Mouse (Mus musculus): ENCODE results near the gene Cradd. TPM values are rescaled to one million over a fixed set of nuclear protein-coding genes. Genes with fewer than 3 reads are reported as not detected.

Gene Cradd
- polyA plus RNA-seq, 2 experiments, result 3.2 to 3.6 TPM

DNA sequence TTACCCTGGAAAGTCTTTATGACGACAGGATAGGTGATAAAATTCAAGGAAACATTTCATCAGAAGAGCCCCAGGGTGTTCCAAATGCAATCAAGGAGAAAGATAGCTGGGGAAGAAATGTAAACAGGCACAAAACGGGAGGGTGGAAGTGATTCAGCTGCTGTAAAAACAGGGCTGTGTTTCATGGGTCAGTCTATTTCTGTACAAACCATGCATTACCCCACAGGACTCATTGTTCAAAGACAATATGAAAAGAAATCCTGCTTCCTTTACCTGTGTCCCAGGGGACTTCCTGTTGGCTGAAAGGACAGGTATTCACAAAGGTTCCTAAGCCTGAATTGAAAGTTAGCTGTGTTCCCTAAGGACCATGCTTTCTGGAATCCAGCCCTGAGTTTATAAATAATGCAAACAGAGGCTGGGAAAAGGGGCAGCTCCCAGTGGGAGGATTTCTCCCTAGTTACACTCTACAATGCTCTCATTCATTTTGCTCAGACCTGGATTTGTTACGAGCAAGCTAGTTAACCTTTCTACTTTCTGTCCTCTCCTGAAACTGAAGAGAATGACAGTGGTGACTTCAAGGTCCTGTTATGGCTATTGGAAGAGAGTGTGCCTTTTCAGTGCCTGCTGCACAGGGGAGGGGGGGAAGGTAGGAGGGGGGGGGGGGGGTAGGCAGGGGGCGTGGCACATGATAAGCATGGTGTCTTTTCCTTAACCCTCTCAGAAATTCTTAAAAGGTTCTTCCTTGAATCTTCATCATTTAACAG, 13.0 kb upstream of the Cradd start:
- WGBS (ENCODE audit: insufficient replicate concordance), result 27% methylated on average over 4 of the region's 4 CpGs
- Histone ChIP-seq H3K4me2 (ENCODE audit: low read depth) (no peak overlapping the region), H3K9ac (replicated peaks) (no peak overlapping the region), H3K27me3 (ENCODE audit: control insufficient read depth, insufficient read depth, low read length) (no peaks in the 10 kb centered on the region), H3K9me3 (ENCODE audit: control insufficient read depth, low read length) (no peaks in the 10 kb centered on the region), H3K4me3 (ENCODE audit: insufficient read depth in 1 of 2, low read depth in 2 of 2, low read length in 2 of 2) (no peak overlapping the region), H3K36me3 (replicated peaks; ENCODE audit: control insufficient read depth, insufficient read depth, low read depth) (no peaks in the 10 kb centered on the region), H3K4me1 (replicated peaks; ENCODE audit: control insufficient read depth in 2 of 2, insufficient read depth in 2 of 2, low read length in 1 of 2) (no peaks in the 10 kb centered on the region), H3K27ac (no peak overlapping the region)
- no peak for TF ChIP-seq EP300 (IDR thresholded peaks at IDR 0.05; ENCODE audit: low read depth)
- DNase-seq (ENCODE audit: low read depth in 3 of 3, low spot score in 3 of 3) (no peak), ATAC-seq (ENCODE audit: insufficient read depth) (no peak)

DNA sequence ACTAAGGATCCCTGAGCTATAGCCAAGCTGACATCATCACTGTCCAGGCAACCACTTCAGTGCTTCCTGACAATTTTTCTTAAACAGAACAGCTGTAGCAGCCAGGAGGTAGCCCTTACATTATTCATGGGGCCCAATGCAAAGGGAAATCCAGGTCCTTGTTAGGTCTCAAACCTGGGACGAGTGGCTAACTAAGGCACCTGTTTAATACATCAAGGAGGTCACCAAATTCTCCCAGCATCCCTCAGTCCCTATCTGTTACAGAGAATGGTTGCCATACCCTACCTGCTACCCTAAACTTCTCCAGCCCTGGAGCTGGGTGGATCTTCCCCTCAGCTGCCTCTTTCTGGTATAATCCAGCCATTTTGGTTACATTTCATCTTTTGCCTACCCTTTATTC, 10.9 kb upstream of the Cradd start:
- no peak overlapping the region for H3K27ac ChIP-seq
- H3K4me3 ChIP-seq (ENCODE audit: insufficient read depth in 1 of 2, low read depth in 2 of 2, low read length in 2 of 2), result no peak overlapping the region
- DNase-seq (ENCODE audit: low read depth in 3 of 3, low spot score in 3 of 3) (no peak), ATAC-seq (ENCODE audit: insufficient read depth) (no peak)
- H3K9ac ChIP-seq (replicated peaks), result no peak overlapping the region
- H3K9me3 ChIP-seq (ENCODE audit: control insufficient read depth, low read length), result no peaks in the 10 kb centered on the region
- H3K36me3 ChIP-seq (replicated peaks; ENCODE audit: control insufficient read depth, insufficient read depth, low read depth), result no peaks in the 10 kb centered on the region
- H3K27me3 ChIP-seq (ENCODE audit: control insufficient read depth, insufficient read depth, low read length), result no peaks in the 10 kb centered on the region
- no peak overlapping the region for H3K4me2 ChIP-seq (ENCODE audit: low read depth)
- 40% methylated on average over 1 of the region's 1 CpGs for WGBS (ENCODE audit: insufficient replicate concordance)
- no peak for TF ChIP-seq EP300 (IDR thresholded peaks at IDR 0.05; ENCODE audit: low read depth)
- TF ChIP-seq CTCF (IDR thresholded peaks at IDR 0.05; ENCODE audit: low read depth), result no peak
- no peaks in the 10 kb centered on the region for H3K4me1 ChIP-seq (replicated peaks; ENCODE audit: control insufficient read depth in 2 of 2, insufficient read depth in 2 of 2, low read length in 1 of 2)

DNA sequence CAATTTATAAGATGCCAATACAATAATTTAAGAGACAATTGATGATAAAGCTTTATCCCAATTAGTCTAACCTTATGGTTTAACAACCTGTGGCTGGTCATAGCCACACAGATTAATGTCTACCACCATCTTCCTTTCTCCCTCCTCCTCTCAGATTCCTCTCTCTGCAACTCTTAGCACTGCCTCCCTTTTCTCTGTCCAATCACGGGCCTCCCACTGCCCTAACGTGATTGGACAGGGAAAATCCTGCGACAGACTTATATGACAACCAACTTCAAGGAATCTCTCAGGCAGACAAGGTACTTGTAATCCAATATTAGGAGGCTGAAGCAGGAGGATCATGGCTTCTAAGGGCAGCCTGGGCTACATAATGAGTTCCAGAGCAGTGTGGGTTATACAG, 8.7 kb upstream of the Cradd start:
- ATAC-seq (ENCODE audit: insufficient read depth) (no peak), DNase-seq (ENCODE audit: low read depth in 3 of 3, low spot score in 3 of 3) (no peak)
- H3K36me3 ChIP-seq (replicated peaks; ENCODE audit: control insufficient read depth, insufficient read depth, low read depth), result no peaks in the 10 kb centered on the region
- no peak overlapping the region for H3K9ac ChIP-seq (replicated peaks)
- TF ChIP-seq EP300 (IDR thresholded peaks at IDR 0.05; ENCODE audit: low read depth), result no peak
- TF ChIP-seq CTCF (IDR thresholded peaks at IDR 0.05; ENCODE audit: low read depth), result no peak
- H3K9me3 ChIP-seq (ENCODE audit: control insufficient read depth, low read length), result no peaks in the 10 kb centered on the region
- no peak overlapping the region for H3K4me2 ChIP-seq (ENCODE audit: low read depth)
- H3K4me1 ChIP-seq (replicated peaks; ENCODE audit: control insufficient read depth in 2 of 2, insufficient read depth in 2 of 2, low read length in 1 of 2), result no peaks in the 10 kb centered on the region
- H3K4me3 ChIP-seq (ENCODE audit: insufficient read depth in 1 of 2, low read depth in 2 of 2, low read length in 2 of 2), result no peak overlapping the region
- no peak overlapping the region for H3K27ac ChIP-seq
- 55% methylated on average over 3 of the region's 3 CpGs for WGBS (ENCODE audit: insufficient replicate concordance)
- no peaks in the 10 kb centered on the region for H3K27me3 ChIP-seq (ENCODE audit: control insufficient read depth, insufficient read depth, low read length)

DNA sequence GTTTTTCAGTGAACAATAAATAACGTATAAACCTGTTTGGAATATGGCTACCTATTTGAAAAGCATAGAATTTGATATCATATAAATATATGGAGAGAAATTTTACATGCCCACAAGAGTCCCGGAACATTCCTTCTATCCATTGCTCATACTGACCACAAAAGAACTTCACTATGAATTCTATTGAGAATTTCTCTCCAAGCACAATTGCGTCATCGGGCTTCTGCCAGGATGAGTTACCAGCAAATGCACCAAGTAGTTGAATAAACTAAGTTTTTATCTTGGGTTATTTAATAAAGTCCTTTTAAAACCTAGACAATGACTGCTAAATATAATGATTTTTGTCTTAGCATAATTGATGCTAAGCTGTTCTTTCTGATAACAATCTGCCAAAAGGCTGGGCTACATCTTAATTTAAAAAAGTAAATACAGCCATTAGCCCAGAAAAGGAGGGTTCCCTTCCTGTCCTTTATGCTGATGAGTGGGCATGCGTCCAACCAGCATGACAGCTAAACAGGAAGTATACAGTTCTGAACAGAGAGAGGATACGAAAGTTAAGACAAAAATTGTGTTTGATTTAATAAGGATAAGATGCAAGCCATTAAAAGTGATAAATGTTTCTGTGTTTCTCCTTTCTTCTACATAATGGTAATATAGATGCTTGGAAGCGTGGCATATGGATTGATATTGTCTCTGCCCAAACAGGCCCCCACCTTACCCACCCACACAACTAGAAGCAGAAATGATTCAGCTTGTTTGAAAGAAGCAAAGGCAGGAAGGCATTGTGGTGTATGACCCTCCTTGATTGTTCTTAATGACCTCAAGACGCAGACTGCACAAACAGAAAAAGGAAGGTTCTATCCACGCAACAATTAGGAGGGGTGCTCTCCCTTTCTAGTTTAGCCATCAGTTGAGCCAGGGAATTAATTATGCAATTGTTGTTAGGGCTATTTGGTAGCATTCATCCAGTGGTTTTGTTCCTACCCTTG, 6.7 kb upstream of the Cradd start:
- ATAC-seq (ENCODE audit: insufficient read depth), result no peak
- Histone ChIP-seq H3K27me3 (ENCODE audit: control insufficient read depth, insufficient read depth, low read length) (no peaks in the 10 kb centered on the region), H3K4me2 (ENCODE audit: low read depth) (no peak overlapping the region), H3K4me1 (replicated peaks; ENCODE audit: control insufficient read depth in 2 of 2, insufficient read depth in 2 of 2, low read length in 1 of 2) (no peaks in the 10 kb centered on the region), H3K27ac (no peak overlapping the region), H3K9me3 (ENCODE audit: control insufficient read depth, low read length) (no peaks in the 10 kb centered on the region), H3K4me3 (ENCODE audit: insufficient read depth in 1 of 2, low read depth in 2 of 2, low read length in 2 of 2) (no peak overlapping the region), H3K9ac (replicated peaks) (no peak overlapping the region), H3K36me3 (replicated peaks; ENCODE audit: control insufficient read depth, insufficient read depth, low read depth) (no peaks in the 10 kb centered on the region)
- 61% methylated on average over 9 of the region's 9 CpGs for WGBS (ENCODE audit: insufficient replicate concordance)
- no peak for TF ChIP-seq EP300 (IDR thresholded peaks at IDR 0.05; ENCODE audit: low read depth)
- DNase-seq (ENCODE audit: low read depth in 3 of 3, low spot score in 3 of 3), result no peak

DNA sequence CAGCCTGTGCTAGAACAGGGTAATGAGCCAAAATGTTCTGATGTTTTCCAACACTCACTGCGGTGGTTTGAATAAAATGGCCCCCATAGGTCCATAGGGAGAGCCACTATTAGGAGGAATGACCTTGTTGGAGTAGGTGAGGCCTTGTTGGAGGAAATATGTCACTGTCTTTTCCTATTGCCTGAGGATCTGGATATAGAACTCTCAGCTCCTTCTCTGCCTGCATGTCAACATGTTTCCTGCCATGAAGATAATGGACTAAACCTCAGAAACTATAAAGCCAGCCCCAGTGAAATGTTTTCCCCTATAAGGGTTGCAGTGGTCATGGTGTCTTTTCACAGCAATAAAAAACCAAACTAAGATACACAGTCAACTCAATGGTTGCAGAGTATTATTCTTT, 6.0 kb upstream of the Cradd start:
- TF ChIP-seq EP300 (IDR thresholded peaks at IDR 0.05; ENCODE audit: low read depth) (no peak), CTCF (IDR thresholded peaks at IDR 0.05; ENCODE audit: low read depth) (no peak)
- WGBS (ENCODE audit: insufficient replicate concordance), result 75% methylated on average over 1 of the region's 1 CpGs

More for the DNA sequence above, 6.0 kb upstream of the Cradd start:
- Histone ChIP-seq H3K4me2 (ENCODE audit: low read depth) (no peak overlapping the region), H3K9ac (replicated peaks) (no peak overlapping the region), H3K27me3 (ENCODE audit: control insufficient read depth, insufficient read depth, low read length) (no peaks in the 10 kb centered on the region), H3K9me3 (ENCODE audit: control insufficient read depth, low read length) (no peaks in the 10 kb centered on the region), H3K4me1 (replicated peaks; ENCODE audit: control insufficient read depth in 2 of 2, insufficient read depth in 2 of 2, low read length in 1 of 2) (no peaks in the 10 kb centered on the region), H3K27ac (no peak overlapping the region), H3K36me3 (replicated peaks; ENCODE audit: control insufficient read depth, insufficient read depth, low read depth) (no peaks in the 10 kb centered on the region), H3K4me3 (ENCODE audit: insufficient read depth in 1 of 2, low read depth in 2 of 2, low read length in 2 of 2) (no peak overlapping the region)
- no peak for DNase-seq (ENCODE audit: low read depth in 3 of 3, low spot score in 3 of 3)
- no peak for ATAC-seq (ENCODE audit: insufficient read depth)
